9 mouse cellular contexts compared by ENCODE assay signal in the genomic region with DNA sequence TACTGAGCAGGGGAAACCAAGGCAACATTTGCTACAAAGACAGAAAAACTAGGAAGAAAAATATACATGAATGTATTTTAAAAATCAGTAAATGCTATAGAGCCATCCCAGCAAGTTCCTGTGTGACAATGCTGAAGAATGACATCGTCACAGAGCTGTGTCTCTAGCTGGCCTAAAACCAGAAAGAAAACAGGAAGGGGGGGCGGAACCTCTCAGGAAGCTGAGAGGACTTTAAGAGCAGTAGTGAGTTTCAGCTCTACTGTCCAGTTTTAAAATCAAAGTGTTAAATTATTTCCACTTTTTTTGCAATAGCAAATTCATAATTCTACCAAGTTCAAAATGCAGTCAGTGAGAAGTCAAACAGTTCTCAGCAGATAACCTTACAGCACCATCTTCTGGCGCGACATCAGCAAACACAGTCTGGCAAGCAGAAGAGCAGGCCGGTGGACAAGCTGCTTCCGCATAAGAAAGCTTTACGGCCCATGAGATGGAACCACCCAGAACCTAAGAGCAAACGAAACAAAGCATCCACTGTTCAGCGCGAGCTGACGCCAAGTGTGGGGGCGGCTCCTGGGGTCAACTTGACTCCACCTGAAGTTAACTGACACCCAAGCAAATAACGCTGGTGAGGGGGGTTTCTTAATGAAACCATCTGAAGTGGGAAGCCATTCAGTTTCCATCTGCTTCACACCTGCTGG. TPM values are rescaled to one million over a fixed set of nuclear protein-coding genes. Genes with fewer than 3 reads are reported as not detected.
DNase-seq lines count a peak whose midpoint lies in the region; ATAC-seq lines count a peak whose summit lies in the region.
"Had no signal": no experiment of that assay in that cellular context is flagged by ENCODE, and none has a peak within 500 bp of the region (broad histone marks: within the 10 kb centered on the region; RNA-seq: fewer than 3 reads in every experiment).

No protein-coding gene starts in this region.

- H3K27me3 ChIP-seq in midbrain, embryonic 13.5 days = no peaks in the 10 kb centered on the region
- H3K27me3 ChIP-seq: Patski had no signal

- H3K9ac ChIP-seq in midbrain, embryonic 13.5 days (replicated peaks) = no peak overlapping the region

- H3K4me2 ChIP-seq in midbrain, embryonic 13.5 days (replicated peaks) = no peak overlapping the region

- H3K9me3 ChIP-seq in midbrain, embryonic 13.5 days = no peaks in the 10 kb centered on the region

- no peak overlapping the region for H3K27ac ChIP-seq in midbrain, embryonic 13.5 days

- intact Hi-C loops in gastrocnemius, postnatal 14 days (cut with DNase I; ENCODE audit: low total_unique reads) = no loop called here
- intact Hi-C loops in gastrocnemius, postnatal 36 days (cut with DNase I) = no loop called here

- peak; percentile 55 for ATAC-seq in inflammation-experienced regulatory T-cells, adult 6 months
- no peak for ATAC-seq in midbrain, embryonic 13.5 days
- ATAC-seq: Patski had no signal

- H3K4me3 ChIP-seq in midbrain, embryonic 13.5 days (replicated peaks) = no peak overlapping the region

- no peaks in the 10 kb centered on the region for H3K4me1 ChIP-seq in midbrain, embryonic 13.5 days (replicated peaks)

- H3K36me3 ChIP-seq in midbrain, embryonic 13.5 days = peaks cover 35% of the 10 kb centered on the region

- peak; percentile 22 for DNase-seq in gastrocnemius, postnatal 14 days
- DNase-seq in gastrocnemius, postnatal 36 days = no peak
- DNase-seq in thymus, postnatal 4 days = peak; percentile 29
- DNase-seq in thymus, postnatal 25 days = no peak
- peak; percentile 63 for DNase-seq in mesoderm, embryonic 11.5 days (ENCODE audit: low read depth, low spot score)
- DNase-seq in testis, postnatal 10 days (ENCODE audit: low spot score) = no peak

- WGBS in midbrain, embryonic 13.5 days = 84% methylated on average over 13 of the region's 13 CpGs

RNA-seq across cellular contexts. Expression of a gene that starts 23.3 kb away (rescaled TPM):
- total RNA-seq in gastrocnemius, postnatal 14 days (2021) = 1 to 10 TPM; 5.9 to 6.8 TPM
- total RNA-seq in gastrocnemius, postnatal 36 days (2021) = 1 to 10 TPM; 4.9 to 6.0 TPM
- polyA plus RNA-seq in inflammation-experienced regulatory T-cells, adult 6 months (2017; shearing (Covaris generic)) = 1 to 10 TPM; 6.8 to 7.2 (median 7.0) TPM
- polyA plus RNA-seq in midbrain, embryonic 13.5 days (2015; fragmentation: Nextera tagmentation; extraction: Ambion mirVana) = 8.7 and 9.3 TPM in 2 replicates

Comparison
In these comparisons a context has a peak if more than half of its experiments do, and no peak if none do; other contexts are left out.
1. DNase-seq: peak in gastrocnemius, postnatal 14 days (single experiment), thymus, postnatal 4 days (single experiment) and mesoderm, embryonic 11.5 days (single experiment); none in gastrocnemius, postnatal 36 days (0 of 2), thymus, postnatal 25 days (single experiment) and testis, postnatal 10 days (single experiment).